Mouse (Mus musculus) midbrain, embryonic 16.5 days (tissue): ENCODE measurements around the gene Pde4dip. TPM values are rescaled to one million over a fixed set of nuclear protein-coding genes. Genes with fewer than 3 reads are reported as not detected.

Experiments used
- ATAC-seq: fragments of 200-750 bp; cut with Nextera tagmentation; 2 replicates; pipeline ENCODE4 v1.8.0; 2017; ENCODE audit warnings: moderate TSS enrichment
- H3K27ac ChIP-seq: fragments of 300-500 bp; sonication (generic); 2 replicates; pipeline ENCODE4 v1.5.1; 2014; ENCODE audit warnings: mild to moderate bottlenecking, low read length, mixed read lengths
- H3K27me3 ChIP-seq: fragments of 300-500 bp; sonication (generic); 2 replicates; pipeline ENCODE4 v1.6.1; 2014; ENCODE audit warnings: low read depth, low read length, mixed read lengths; ENCODE audit not compliant: control insufficient read depth, insufficient read depth
- H3K36me3 ChIP-seq: fragments of 300-500 bp; sonication (generic); 2 replicates; pipeline ENCODE4 v1.6.1; 2014; ENCODE audit warnings: mild to moderate bottlenecking, low read length, moderate library complexity, mixed read lengths; ENCODE audit not compliant: control insufficient read depth, insufficient read depth
- H3K4me1 ChIP-seq: fragments of 300-500 bp; sonication (generic); 2 replicates; pipeline ENCODE4 v1.6.1; 2014; ENCODE audit warnings: mild to moderate bottlenecking, low read length, mixed read lengths; ENCODE audit not compliant: control insufficient read depth, insufficient read depth
- H3K4me2 ChIP-seq: fragments of 300-500 bp; sonication (generic); 2 replicates; pipeline ENCODE4 v1.6.1; 2014; ENCODE audit warnings: mild to moderate bottlenecking, low read length, mixed read lengths
- H3K4me3 ChIP-seq: fragments of 300-500 bp; sonication (generic); 2 replicates; pipeline ENCODE4 v1.5.1; 2014; ENCODE audit warnings: low read depth, mild to moderate bottlenecking, low read length, moderate library complexity, mixed read lengths
- H3K9ac ChIP-seq: fragments of 300-500 bp; sonication (generic); 2 replicates; pipeline ENCODE4 v1.6.1; 2014; ENCODE audit warnings: low read depth, low read length, mixed read lengths
- H3K9me3 ChIP-seq: fragments of 300-500 bp; sonication (generic); replicated peaks from 2 replicates; pipeline ENCODE4 v1.6.1; 2014; ENCODE audit warnings: mild to moderate bottlenecking, low read length, mixed read lengths; ENCODE audit not compliant: control insufficient read depth, poor library complexity, severe bottlenecking
- whole genome bisulfite sequencing: fragments of 180-500 bp; shearing (Covaris S2); extraction: QIAGEN DNeasy Blood & Tissue Kit; methylation state at CpG from one replicate; pipeline ENCODE4 v1.1.7; 2014; 5-methylcytosine and 5-hydroxymethylcytosine counted together
- polyA plus RNA-seq: library from polyadenylated mRNA; unstranded; fragments of >200 nt; fragmentation: Nextera tagmentation; extraction: Ambion mirVana; gene quantifications from 2 replicates; pipeline ENCODE4 v1.2.1, GENCODE M21; 2015

The Pde4dip gene
- polyA plus RNA-seq, 1 experiment from 2014 or later, result 67.5 TPM

DNA sequence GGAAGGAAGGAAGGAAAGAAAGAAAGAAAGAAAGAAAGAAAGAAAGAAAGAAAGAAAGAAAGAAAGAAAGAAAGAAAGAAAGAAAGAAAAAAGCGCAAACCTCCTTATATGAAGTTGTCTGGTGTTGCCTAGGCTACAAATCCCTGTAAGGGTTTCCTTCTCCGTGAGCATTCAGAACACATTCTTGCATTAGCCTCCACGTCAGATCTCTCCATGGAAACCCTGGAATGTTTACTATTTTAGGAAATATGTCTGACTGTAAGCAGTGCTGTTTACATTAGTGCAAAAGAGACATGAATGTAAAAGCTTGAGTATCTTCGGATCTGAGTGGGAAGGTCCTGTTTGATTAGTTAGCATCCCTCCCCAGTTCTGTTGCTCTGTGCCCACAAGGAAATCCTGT, 112.3 kb downstream of the Pde4dip start:
- ATAC-seq, result peak; percentile 70; the same call in 1 of the 2 replicates
- no peak overlapping the region for H3K9ac ChIP-seq
- WGBS, result 13% methylated on average over 4 of the region's 4 CpGs
- no peaks in the 10 kb centered on the region for H3K4me1 ChIP-seq
- no peaks in the 10 kb centered on the region for H3K9me3 ChIP-seq
- H3K27me3 ChIP-seq, result no peaks in the 10 kb centered on the region
- H3K4me2 ChIP-seq, result no peak overlapping the region
- no peak overlapping the region for H3K4me3 ChIP-seq
- H3K36me3 ChIP-seq, result no peaks in the 10 kb centered on the region
- H3K27ac ChIP-seq, result no peak overlapping the region

- Histone ChIP-seq H3K36me3 (no peaks in the 10 kb centered on the region), H3K27me3 (no peaks in the 10 kb centered on the region), H3K4me3 (no peak overlapping the region), H3K27ac (no peak overlapping the region), H3K9me3 (no peaks in the 10 kb centered on the region), H3K9ac (no peak overlapping the region), H3K4me1 (no peaks in the 10 kb centered on the region), H3K4me2 (no peak overlapping the region)
- 40% methylated on average over 2 of the region's 2 CpGs for WGBS
- ATAC-seq, result no peak
Measured at GRCm38 (mm10) chr3:97775742-97776141, 112.8 kb downstream of the Pde4dip start.

DNA sequence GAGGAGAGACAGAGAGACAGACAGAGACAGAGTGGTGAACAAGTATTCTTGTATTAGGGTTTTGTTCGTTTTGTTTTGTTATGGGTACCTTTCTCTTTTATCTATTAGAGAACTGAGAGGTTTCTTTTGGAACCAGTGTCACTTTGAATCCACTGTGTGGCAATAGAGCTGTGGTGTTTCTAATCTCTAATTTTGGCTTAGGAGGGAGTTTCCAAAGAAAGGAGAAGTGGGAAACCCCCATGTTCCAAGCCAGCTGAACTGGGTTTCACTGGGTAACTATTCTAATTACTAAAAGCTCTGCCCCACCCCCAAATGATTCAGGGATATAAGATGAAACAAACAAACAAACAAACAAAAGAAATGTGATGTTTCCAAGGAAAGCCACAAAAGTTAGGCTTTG, 113.6 kb downstream of the Pde4dip start:
- Histone ChIP-seq H3K9ac (no peak overlapping the region), H3K4me3 (no peak overlapping the region), H3K4me2 (no peak overlapping the region), H3K9me3 (no peaks in the 10 kb centered on the region), H3K4me1 (no peaks in the 10 kb centered on the region), H3K27ac (no peak overlapping the region), H3K27me3 (no peaks in the 10 kb centered on the region), H3K36me3 (no peaks in the 10 kb centered on the region)
- no peak for ATAC-seq
- WGBS, result 77% methylated on average over 1 of the region's 1 CpGs

GRCm38 (mm10) chr3:97767771-97768762, 120.4 kb downstream of the Pde4dip start:
- no peaks in the 10 kb centered on the region for H3K36me3 ChIP-seq
- H3K4me3 ChIP-seq, result peak overlapping the region; percentile 67
- ATAC-seq, result peak; percentile 98
- 3% methylated on average over 46 of the region's 47 CpGs for WGBS
- peaks cover 29% of the 10 kb centered on the region for H3K4me1 ChIP-seq
- no peaks in the 10 kb centered on the region for H3K9me3 ChIP-seq
- H3K27ac ChIP-seq, result peak overlapping the region; percentile 97
- H3K9ac ChIP-seq, result peak overlapping the region; percentile 79
- H3K27me3 ChIP-seq, result no peaks in the 10 kb centered on the region
- H3K4me2 ChIP-seq, result peak overlapping the region; percentile 91

GRCm38 (mm10) chr3:97767041-97767770, 121.3 kb downstream of the Pde4dip start:
- Histone ChIP-seq H3K4me3 (peak overlapping the region; percentile 67), H3K27me3 (no peaks in the 10 kb centered on the region), H3K27ac (peak overlapping the region; percentile 97), H3K9ac (peak overlapping the region; percentile 79), H3K4me1 (peaks cover 37% of the 10 kb centered on the region), H3K9me3 (no peaks in the 10 kb centered on the region), H3K36me3 (no peaks in the 10 kb centered on the region), H3K4me2 (peak overlapping the region; percentile 91)
- peak; percentile 92 for ATAC-seq
- 2% methylated on average over 40 of the region's 40 CpGs for WGBS

DNA sequence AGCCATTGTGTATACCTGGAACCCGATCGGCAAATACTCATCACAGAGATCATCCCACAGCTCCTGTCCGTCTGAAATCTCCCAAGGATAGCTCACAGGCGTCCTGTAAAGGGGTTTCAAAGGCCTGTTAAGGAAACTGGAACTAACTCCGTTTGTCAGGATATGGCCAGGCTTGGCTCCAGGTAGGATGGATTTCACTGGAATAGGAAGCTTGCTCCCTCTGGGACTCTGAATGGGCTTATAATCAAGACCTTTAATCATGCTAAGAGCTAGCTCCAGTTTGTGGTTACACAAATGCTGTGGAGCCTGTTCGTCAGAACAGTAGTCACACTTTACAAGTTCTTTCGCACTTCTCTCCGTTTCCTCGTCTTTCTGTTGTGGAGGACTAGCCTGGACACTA, 122.0 kb downstream of the Pde4dip start:
- Histone ChIP-seq H3K36me3 (no peaks in the 10 kb centered on the region; the same call in 1 of the 2 replicates), H3K4me2 (peak overlapping the region; percentile 91), H3K9ac (peak overlapping the region; percentile 79), H3K9me3 (no peaks in the 10 kb centered on the region), H3K27me3 (no peaks in the 10 kb centered on the region), H3K4me3 (peak overlapping the region; percentile 67), H3K4me1 (peaks cover 44% of the 10 kb centered on the region), H3K27ac (peak overlapping the region; percentile 97; the same call in 1 of the 2 replicates)
- ATAC-seq, result no peak
- WGBS, result 40% methylated on average over 9 of the region's 9 CpGs

- WGBS, result 32% methylated on average over 5 of the region's 5 CpGs
- no peak for ATAC-seq
- Histone ChIP-seq H3K4me1 (peaks cover 44% of the 10 kb centered on the region), H3K36me3 (no peaks in the 10 kb centered on the region; the same call in 1 of the 2 replicates), H3K4me3 (peak overlapping the region; percentile 30), H3K4me2 (peak overlapping the region; percentile 62), H3K27me3 (no peaks in the 10 kb centered on the region), H3K9ac (peak overlapping the region; percentile 54), H3K27ac (no peak overlapping the region), H3K9me3 (no peaks in the 10 kb centered on the region)
Measured at GRCm38 (mm10) chr3:97764152-97764551, 124.4 kb downstream of the Pde4dip start.

DNA sequence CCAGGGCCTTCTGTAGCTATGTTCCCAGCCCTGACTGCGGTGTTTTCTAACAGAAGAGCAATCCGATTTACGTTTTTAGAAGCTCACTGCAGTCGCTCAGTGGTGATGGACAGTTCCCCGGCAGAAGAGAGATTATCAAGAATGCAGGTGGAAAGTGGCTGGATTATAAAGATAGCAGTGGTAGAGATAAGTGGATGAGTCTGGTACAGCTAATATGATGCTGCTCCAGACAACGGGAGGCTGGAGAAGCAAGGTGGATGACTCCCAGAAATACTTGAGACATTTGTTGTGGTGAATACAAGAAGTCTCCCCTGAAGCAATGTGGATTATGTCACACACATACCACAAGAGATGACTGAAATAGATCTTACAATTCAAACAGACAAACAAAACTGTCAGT, 126.6 kb downstream of the Pde4dip start:
- H3K4me1 ChIP-seq, result peaks cover 44% of the 10 kb centered on the region
- 79% methylated on average over 6 of the region's 6 CpGs for WGBS
- ATAC-seq, result no peak
- H3K4me3 ChIP-seq, result no peak overlapping the region
- 0 out of 2 replicates have a peak overlapping the region, but pooled peaks have one; percentile 18 for H3K4me2 ChIP-seq
- no peaks in the 10 kb centered on the region for H3K27me3 ChIP-seq
- H3K9me3 ChIP-seq, result no peaks in the 10 kb centered on the region
- no peak overlapping the region for H3K27ac ChIP-seq
- no peak overlapping the region for H3K9ac ChIP-seq
- H3K36me3 ChIP-seq, result peaks cover 12% of the 10 kb centered on the region
